Mouse (Mus musculus): ENCODE measurements around the gene Nkapd1. TPM values are rescaled to one million over a fixed set of nuclear protein-coding genes. Genes with fewer than 3 reads are reported as not detected.

The Nkapd1 gene
- total RNA-seq, 2 experiments from 2014 or later = 11.6 to 14.2 TPM

DNA sequence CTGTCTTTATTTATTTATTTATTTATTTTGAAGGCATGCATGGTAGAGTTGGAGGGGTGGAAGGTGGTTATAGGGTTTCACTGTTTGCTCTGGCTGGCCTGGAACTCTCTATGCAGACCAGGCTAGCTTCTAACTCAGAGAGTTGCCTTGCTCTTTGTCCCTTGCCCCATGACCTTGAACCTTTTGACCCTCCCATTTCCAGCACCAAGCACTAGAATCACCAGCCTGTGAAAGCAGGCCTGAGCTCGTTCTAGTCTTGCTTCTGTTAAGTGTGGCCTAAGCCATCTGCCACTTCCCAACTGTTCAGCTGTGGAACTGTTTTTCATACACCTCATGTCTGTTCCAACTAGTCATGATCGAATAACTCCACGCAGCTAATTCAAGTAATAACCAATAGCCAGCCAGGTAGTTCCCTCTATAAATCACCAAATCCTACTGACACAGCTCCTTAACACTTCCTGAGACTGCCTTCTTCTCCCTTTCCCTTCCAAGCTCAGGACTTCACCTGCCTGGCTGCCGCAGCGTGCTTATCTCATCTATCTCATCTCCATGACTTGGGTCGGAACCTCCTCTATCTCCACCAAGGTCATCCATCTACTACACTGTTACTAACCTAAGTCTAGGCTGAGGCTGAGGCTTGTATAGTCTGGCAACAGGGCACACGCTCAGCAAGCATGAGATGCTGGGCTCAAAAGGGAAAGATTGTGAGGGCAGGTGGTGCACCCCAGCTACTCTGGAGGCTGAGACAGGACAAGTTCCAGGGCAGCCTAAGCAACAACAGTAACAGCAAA is 15.0 kb downstream of the Nkapd1 start:
- no peak for DNase-seq

GRCm38 (mm10) chr9:50601536-50601935 is 15.7 kb downstream of the Nkapd1 start:
- peak in 1 of 2 experiments; percentile 43 for DNase-seq

DNA sequence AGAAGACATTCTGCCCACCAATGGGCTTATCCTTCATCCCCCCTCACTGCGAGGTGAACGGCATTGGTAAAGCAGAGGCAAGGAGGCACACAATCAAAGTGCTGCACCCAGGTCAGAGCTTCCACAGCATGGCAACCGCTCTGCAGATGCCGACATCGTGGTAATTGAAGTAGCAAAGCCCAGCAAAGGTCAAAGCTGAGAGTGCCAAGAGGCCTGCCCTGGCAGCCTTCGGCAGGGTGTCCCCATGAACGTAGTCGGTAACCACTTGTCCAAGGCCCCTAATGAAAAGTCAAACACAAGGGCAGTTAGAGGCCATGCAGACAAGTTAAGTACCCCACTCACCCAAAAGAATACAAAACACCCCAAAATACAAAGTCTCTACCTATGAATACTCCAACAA is 20.3 kb downstream of the Nkapd1 start:
- no peak for DNase-seq

GRCm38 (mm10) chr9:50594794-50595417 is 22.4 kb downstream of the Nkapd1 start:
- DNase-seq = no peak

DNA sequence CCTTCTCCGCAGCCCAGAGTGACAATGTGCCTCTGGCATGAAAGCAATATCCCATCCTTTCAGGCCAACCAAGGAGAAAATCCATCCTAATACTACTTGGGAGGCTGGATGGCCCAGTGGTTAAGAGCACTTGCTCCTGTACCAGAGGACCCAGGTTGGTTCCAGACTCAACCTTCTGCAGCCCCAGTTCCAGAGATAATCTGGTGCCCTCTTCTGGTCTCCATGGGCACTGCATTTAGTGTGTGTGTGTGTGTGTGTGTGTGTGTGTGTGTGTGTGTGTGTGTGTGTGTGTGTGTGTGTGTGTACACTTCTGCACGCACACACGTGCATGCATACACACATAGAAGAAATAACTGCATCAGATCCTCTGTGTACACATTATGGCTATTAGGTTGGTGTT is 23.7 kb downstream of the Nkapd1 start:
- no peak for DNase-seq

DNA sequence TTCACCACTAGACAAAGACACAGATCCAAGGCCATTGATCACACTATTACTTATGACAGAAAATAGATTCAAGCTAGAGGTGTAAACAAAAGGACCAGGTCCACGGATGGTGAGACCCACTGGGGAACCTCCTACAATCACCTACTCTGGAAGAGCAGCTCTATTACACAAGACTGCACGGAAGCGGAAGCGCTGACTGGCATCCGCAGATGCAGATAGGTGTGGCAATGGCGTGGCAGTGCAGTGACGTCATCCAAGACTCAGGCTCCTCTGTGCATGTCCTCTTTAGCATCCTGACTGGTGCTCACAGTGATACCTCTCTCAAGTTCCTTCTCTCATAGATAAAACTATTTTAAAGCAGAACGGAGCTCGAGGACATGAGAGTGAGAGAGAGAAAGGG is 24.3 kb downstream of the Nkapd1 start:
- DNase-seq = no peak

DNA sequence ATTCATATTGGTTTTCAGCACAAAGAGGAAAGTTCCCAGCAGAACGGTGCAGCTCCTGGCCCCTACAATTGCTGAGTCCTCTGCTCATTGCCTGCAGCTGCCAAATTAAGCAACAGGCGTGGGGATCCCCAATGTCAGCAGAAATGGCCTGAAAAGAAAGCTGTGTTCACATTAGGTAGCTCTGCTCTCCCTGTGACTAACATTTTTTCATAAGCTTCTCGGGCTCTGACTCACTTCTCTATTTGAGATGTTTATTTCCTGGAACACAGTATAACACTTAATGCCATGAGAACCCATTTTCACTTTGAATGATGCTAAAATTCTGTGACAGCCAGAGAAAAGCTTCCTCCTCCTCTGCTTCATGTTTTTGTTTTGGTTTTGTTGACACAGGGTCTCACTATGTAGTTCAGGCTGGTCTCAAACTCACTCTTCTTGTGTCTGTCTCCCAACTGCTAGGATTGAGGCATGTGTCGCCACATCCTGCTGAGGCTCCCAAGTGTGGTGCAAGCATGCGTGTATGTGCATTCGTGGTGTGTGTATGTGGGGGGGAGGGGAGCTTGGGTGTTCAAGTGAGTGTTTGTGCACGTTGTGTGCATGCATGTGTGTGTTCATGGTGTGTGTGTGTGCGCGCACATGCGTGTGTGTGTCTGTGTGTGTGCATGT is 26.3 kb downstream of the Nkapd1 start:
- peak in 1 of 2 experiments; percentile 26 for DNase-seq

GRCm38 (mm10) chr9:50586955-50587354 is 30.3 kb downstream of the Nkapd1 start:
- DNase-seq = no peak

DNA sequence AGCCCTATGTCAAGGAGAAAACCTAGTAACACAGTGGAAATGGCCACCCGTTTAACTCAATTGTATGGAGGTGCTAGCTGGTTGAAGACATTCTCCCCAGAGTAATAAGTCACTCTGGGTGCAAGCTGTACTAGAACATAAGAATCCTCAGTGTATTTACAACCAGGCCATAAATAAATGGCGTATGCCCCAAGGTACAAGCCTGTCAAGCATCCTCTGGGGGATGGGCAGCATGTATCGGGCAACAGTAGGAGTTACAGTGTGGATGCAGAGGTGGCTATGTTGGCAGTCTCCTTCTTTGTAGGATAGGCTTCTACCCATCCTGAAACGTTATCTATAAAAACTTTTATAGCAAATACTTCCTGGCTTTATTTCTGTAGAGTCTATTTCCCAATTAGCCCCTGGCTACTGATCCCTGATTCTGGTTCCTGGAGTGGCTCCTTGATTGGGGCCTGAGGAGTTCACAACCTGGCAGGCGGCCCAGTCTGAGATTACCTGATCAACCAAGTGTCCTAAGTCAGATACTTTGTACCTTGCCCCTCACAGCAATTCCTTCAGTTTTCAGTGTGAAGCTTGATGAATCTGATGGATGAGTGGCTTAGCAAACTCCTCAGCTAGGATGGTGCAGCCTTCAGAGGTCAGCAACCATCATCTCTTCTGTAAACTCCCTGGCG is 32.0 kb downstream of the Nkapd1 start:
- no peak for DNase-seq

DNA sequence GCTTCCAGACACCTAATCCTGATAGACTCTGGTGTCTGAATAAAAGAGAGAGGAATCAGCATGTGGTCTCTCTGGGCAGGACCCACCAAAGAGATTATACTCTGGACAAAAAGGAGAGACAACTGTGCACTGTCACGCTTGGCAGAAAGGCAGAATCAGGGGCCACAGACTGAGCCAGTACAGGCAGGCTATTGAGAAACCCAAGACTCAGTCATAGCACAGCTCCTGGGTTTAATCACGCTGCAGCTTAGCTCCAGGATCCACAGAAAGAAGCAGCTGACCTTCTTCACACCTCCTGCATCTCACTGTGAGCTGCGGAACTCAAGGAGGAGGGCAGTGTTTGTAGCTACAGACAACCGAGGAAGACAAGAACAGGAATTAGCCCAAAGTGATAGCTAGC is 36.9 kb downstream of the Nkapd1 start:
- no peak for DNase-seq

DNA sequence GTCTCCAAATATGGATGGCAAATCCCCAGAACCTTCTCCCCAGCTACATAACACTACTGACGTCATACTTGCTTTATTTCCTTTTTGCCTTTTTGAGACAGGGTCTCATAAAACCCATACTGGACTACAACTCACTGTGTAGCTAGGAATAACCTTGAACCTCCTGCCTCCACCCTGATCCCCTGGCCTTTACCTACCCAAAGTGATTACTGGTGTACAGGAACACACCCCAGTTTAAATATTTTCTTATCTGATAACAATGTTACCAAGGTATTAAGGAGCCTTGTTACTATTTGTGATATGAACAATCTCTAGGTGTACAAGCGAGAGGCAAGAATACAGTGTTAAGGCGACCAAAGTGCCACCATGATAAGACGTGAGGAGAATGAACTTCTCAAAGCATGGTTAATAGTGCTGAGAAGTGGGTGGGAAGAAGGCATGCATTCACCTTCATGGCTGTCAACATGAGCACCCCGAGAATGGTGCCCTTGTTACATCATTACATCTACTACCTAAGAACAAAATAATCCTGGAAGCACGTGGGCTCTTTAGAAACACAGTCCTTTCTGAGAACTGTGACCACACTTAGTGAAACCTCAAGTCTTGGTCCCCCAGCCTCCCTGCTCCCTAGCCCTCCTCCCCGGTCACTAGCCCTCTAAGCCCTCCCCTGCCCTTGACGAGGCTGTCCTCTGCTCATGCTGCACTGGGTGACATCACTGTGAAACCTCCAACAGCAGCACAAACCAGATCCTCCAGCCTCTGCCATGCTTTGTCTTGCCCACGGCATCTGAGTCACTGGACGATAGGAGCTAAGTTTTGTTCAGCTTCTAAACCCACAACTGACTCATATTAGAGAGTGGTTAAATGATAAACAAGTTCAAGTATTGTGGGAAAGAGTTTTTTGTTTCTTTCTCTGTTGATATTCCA is 47.4 kb downstream of the Nkapd1 start:
- DNase-seq = no peak

DNA sequence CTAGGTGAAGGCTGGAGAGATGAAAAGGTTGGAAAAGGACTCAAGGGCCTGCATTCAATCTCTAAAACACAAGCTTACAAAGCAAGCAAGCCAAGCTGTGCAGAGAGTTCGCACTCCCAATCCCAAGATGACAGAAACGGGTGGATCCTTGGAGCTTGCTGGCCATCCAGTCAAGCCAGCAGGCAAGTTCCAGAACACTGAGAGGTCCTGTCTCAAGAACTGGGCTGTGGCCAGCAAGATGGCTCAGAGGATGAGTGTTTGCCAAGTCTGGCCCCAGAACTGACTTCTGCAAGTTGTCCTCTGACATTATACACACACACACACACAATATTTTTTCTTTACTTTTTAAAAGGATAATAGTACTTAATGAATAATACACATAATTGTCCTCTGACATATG is 49.4 kb downstream of the Nkapd1 start:
- DNase-seq = no peak

DNA sequence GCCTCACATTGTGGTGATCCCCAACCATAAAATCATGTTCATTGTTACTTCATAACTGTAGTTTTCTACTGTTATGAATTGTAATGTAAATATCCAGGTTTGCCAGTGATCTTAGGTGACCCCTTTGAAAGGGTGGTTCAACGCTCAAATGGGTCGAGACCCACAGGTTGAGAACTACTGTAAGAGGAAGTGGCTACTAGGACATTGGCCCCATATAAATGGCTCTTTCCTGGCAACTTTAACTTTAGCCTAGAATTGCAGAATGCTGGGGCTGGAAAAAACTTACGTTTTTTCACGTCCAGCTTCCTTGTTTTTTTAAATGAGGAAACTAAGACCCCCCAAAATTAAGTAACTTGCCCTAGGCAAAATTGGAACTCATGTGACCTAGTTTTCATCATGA is 49.9 kb downstream of the Nkapd1 start:
- no peak for DNase-seq

- no peak for DNase-seq
These were observed 51.3 kb downstream of the Nkapd1 start for GRCm38 (mm10) chr9:50565940-50566339.

DNA sequence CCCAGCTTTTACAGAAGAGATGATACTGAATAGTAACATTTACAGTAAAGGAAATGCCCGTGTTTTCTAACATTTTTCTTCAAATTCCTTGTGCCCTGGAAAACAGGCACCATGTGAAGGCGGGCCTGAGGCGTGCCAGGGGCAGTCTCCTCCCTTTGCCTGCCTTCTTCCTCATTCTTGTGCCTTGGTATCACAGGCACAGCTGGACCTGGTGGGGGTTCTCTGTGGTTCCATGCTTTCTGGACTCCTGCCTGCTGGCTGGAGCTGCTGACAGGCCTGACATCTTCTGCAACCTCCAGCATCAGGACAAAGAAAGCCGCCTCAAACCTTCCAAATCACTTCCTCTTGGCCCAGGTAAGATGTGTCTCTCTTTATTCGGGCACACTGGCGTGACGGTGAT is 52.1 kb downstream of the Nkapd1 start:
- peak; percentile 20 to 53 for DNase-seq

GRCm38 (mm10) chr9:50561918-50562360 is 55.3 kb downstream of the Nkapd1 start:
- no peak for DNase-seq

DNA sequence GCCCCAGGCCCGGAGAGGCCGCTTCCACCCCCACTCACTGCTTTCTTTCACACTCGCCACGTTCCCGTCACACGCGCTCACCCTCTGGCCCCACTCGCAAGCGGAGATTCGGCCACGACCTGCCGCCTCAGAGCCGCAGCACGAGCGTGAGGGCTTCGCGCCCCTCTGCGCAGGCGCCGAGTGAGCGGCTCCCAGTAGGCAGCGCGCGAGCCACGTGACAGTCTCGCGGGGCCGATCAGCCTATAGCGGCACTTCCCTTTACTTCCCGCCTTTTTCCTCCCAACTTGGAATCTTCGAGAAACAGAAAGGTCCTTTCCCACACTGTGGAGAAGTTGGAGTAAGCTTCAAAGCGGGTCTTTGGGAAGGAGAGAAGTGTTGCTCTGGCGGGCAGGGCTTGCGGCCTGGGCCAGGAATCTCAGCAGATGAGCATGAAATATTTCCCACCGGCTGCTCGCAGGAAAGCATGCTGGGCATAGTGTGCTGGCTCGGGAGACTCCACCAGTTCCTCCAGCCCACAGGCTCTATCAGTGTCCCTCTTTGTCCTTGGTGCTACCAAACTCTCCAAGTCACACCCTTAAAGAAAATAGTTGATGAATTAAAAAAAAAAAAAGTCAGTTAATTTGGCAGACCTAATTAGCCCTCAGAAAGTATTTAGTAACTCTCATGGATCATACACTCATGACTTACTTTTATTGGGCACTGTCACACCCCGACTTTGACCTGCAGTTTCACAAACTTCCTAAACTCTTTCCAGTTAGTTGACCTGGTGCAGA is 55.9 kb downstream of the Nkapd1 start, which contains the start of gene Tex12:
Tex12 (minus strand) TSS at position 181 of the 773 bp plus-strand sequence.
- no peak for DNase-seq
